Mouse (Mus musculus): ENCODE data around the gene Sbk2.

The Sbk2 gene

DNA sequence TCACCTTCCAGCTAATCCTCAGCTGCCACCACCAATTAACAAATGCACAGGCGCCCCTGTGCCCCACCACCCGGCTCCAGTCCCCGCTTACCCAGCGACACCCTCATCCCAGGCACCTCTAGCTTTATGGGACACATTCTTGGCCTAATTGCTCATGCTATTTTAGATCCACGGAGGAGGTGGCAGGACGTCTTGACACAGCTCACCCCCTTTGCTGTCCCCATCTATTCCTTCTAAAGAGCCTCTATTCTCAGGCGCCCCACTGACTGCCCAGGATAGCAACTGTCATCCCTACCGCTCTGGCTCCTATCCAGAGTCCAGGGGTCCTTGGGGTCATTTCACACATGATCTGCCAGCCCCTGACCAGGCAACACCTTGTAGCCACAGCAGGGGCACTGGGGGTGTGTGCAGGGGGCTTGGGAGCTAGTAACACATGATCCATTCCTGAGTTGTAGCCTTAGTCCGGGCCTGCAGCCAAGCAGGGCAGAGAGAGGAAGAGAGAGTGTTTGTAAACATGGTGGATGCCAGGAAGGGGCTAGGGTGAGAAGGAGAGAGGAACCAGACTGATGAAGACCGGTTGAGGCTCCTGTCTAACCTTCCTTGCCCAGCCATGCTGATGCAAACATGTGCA is 10.3 kb downstream of the Sbk2 start:
- DNase-seq (ENCODE audit: low read depth, low spot score) = no peak

DNA sequence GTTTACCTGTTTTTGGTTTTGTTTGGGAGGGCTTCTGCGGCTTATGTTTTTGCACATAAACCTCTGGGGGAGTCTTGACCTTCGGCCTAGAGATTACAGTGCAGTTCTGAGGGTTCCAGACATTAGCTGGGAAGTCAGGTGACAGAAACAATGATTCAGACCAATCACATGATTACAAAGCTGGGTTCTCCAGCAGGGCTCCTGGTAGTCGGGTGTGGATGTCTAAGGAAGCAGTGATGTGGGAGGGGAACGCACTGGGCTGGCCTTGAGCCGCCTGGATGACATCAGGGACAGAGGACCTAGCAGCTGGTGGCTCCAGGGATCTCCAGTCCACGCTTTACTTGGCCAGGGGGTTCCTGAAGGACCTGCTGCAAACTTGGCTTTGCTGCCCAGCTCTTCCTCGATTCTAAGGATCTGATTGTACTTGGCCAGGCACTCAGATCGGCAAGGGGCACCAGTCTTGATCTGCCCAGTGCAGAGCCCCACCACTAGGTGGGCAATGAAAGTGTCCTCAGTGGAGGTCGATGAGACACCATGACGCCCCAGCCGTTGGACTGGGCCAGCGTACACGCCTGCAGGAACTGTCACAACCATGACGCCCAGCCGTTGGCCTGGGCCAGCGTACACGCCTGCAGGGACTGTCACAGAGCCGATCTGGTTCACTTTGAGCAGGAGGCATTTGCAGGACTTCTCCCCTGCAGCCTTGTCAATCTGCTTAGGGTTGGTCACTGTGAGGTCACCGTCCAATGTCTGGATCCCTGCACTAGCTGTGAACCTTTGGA is 13.5 kb downstream of the Sbk2 start:
- no peak for DNase-seq (ENCODE audit: low read depth, low spot score)

GRCm38 (mm10) chr7:4948386-4948785 is 15.8 kb downstream of the Sbk2 start:
- no peak for DNase-seq (ENCODE audit: low read depth, low spot score)

DNA sequence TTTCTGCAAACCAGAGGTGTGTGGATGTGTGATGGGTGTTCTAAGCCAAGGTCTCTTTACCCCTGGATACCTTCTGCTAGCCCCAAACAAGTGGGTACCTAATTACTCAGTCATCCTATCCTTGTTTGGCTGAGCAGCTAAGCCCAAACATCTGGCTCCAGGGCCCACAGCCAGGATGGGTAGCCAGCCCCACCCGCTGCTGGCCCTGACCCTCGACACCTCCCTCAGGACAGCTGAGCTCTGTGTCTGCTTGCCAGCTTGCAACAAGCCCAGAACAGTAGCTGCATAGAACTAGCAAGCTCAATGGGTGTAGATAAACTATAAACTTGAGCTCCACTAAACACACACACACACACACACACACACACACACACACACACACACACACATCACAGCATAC is 16.4 kb downstream of the Sbk2 start:
- DNase-seq (ENCODE audit: low read depth, low spot score) = no peak

GRCm38 (mm10) chr7:4943223-4943815 is 20.9 kb downstream of the Sbk2 start:
- DNase-seq (ENCODE audit: low read depth, low spot score) = no peak

- no peak for DNase-seq (ENCODE audit: low read depth, low spot score)
These were observed 21.5 kb downstream of the Sbk2 start for GRCm38 (mm10) chr7:4942673-4943072.

DNA sequence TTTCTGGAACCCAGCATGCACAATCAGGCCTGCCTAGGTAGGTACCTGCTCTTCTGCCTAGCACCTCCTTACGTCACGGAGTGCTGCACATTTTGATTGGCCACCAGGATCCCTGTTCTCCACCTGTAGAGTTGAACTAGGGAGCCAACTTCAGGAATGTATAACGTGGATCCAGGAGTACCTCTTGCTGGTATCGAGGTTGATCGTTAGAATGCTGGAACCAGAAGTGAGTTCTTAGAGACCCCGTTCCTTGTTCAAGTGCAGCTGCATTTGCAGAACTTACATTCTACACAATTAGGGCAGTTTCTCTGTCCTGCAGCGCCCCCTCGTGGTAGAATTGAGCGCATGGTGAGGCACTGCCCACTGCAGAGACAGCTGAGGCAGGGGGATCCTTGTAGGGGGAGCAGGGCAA is 24.1 kb downstream of the Sbk2 start:
- DNase-seq (ENCODE audit: low read depth, low spot score) = no peak

- DNase-seq (ENCODE audit: low read depth, low spot score) = no peak
These were observed 25.8 kb downstream of the Sbk2 start for GRCm38 (mm10) chr7:4938456-4938855.

GRCm38 (mm10) chr7:4937392-4937791 is 26.8 kb downstream of the Sbk2 start:
- no peak for DNase-seq (ENCODE audit: low read depth, low spot score)

GRCm38 (mm10) chr7:4936832-4937231 is 27.4 kb downstream of the Sbk2 start:
- no peak for DNase-seq (ENCODE audit: low read depth, low spot score)

- DNase-seq (ENCODE audit: low read depth, low spot score) = no peak
These were observed 29.9 kb downstream of the Sbk2 start for GRCm38 (mm10) chr7:4934160-4934914.

- no peak for DNase-seq (ENCODE audit: low read depth, low spot score)
These were observed 31.1 kb downstream of the Sbk2 start for GRCm38 (mm10) chr7:4933103-4933502.

GRCm38 (mm10) chr7:4928323-4928722 is 35.9 kb downstream of the Sbk2 start:
- DNase-seq (ENCODE audit: low read depth, low spot score) = no peak

- DNase-seq (ENCODE audit: low read depth, low spot score) = no peak
These were observed 36.5 kb downstream of the Sbk2 start for GRCm38 (mm10) chr7:4927711-4928110.

- DNase-seq (ENCODE audit: low read depth, low spot score) = no peak
These were observed 37.4 kb downstream of the Sbk2 start for GRCm38 (mm10) chr7:4926849-4927248.

GRCm38 (mm10) chr7:4925441-4926381 is 38.5 kb downstream of the Sbk2 start, which contains the start of gene Ssc5d:
Gene Ssc5d, plus strand, starts transcription at chr7:4925785.
- no peak for DNase-seq (ENCODE audit: low read depth, low spot score)

GRCm38 (mm10) chr7:4924891-4925301 is 39.3 kb downstream of the Sbk2 start:
- no peak for DNase-seq (ENCODE audit: low read depth, low spot score)

GRCm38 (mm10) chr7:4924483-4924882 is 39.7 kb downstream of the Sbk2 start:
- no peak for DNase-seq (ENCODE audit: low read depth, low spot score)

- DNase-seq (ENCODE audit: low read depth, low spot score) = no peak
These were observed 40.4 kb downstream of the Sbk2 start for GRCm38 (mm10) chr7:4923586-4924364.

DNA sequence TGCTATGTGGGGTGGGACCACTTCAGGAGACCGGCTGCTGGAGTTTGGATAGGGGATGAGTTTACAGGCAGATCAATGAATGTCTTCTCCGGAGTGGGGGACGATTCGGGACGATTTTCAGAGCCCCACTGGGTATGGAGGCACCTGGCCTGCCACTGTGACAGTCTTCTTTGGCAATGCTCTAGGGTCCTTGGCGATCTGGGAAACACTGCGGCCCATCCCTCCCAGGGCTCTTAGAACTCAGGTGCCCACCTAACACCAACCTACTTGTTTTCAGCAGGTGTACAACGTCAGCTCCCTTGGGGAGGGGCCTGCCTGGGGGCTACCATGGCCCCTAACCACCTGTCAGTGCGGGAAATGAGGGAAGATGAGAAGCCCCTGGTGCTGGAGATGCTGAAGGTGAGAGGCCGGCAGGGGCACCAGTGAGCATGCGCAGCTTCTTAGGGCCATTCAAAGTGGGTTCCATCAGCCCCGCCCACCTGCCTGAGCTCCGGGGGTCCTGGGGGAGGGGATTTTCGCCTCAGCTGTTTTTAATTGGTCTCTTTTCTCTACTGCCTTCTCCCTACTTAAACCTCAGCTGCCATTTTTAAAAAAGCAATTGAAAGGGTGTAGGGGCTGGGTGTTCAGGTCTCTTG is 41.2 kb downstream of the Sbk2 start:
- peak; percentile 85 for DNase-seq (ENCODE audit: low read depth, low spot score)
